Mouse (Mus musculus): ENCODE results near the gene Eepd1. TPM values are rescaled to one million over a fixed set of nuclear protein-coding genes. Genes with fewer than 3 reads are reported as not detected.
"Not testable (repeated sequence)": the region's sequence is repeated elsewhere in the genome, so short reads cannot be mapped to it uniquely, and the experiment has no call there.

The Eepd1 gene
- 5.1 and 5.3 TPM in 2 replicates for polyA plus RNA-seq (2015; fragmentation: Nextera tagmentation; extraction: Ambion mirVana)

GRCm38 (mm10) chr9:25481344-25482095 lies at the start of gene Eepd1:
Gene Eepd1, plus strand, starts transcription at chr9:25481547.
- H3K36me3 ChIP-seq = no peaks in the 10 kb centered on the region
- H3K4me3 ChIP-seq (replicated peaks) = peak within 1 kb of the TSS; percentile 57
- H3K4me2 ChIP-seq (replicated peaks) = peak within 1 kb of the TSS; percentile 84
- peaks cover 31% of the 10 kb centered on the region for H3K4me1 ChIP-seq (replicated peaks)
- H3K9me3 ChIP-seq = no peaks in the 10 kb centered on the region
- H3K27ac ChIP-seq = no peak within 1 kb of the TSS
- WGBS = under 1% methylated on average over 75 of the region's 75 CpGs
- H3K27me3 ChIP-seq = peaks cover 8% of the 10 kb centered on the region
- peak within 1 kb of the TSS; percentile 69 for H3K9ac ChIP-seq (replicated peaks)
- peak; percentile 97 for ATAC-seq

- Histone ChIP-seq H3K9me3 (no peaks in the 10 kb centered on the region), H3K27me3 (no peaks in the 10 kb centered on the region), H3K36me3 (no peaks in the 10 kb centered on the region), H3K27ac (no peak overlapping the region), H3K4me1 (replicated peaks) (no peaks in the 10 kb centered on the region), H3K4me3 (replicated peaks) (no peak overlapping the region), H3K4me2 (replicated peaks) (no peak overlapping the region), H3K9ac (replicated peaks) (no peak overlapping the region)
- no peak for ATAC-seq
- WGBS = 95% methylated on average over 3 of the region's 3 CpGs
These were observed 42.5 kb upstream of the Eepd1 start for GRCm38 (mm10) chr9:25438836-25439235.

GRCm38 (mm10) chr9:25440046-25440445 lies 41.3 kb upstream of the Eepd1 start:
- not testable (repeated sequence) for H3K27ac ChIP-seq; H3K4me3 ChIP-seq (replicated peaks); H3K9ac ChIP-seq (replicated peaks); H3K36me3 ChIP-seq; H3K27me3 ChIP-seq; ATAC-seq; H3K4me2 ChIP-seq (replicated peaks); H3K9me3 ChIP-seq; H3K4me1 ChIP-seq (replicated peaks)
- WGBS = 90% methylated on average over 5 of the region's 5 CpGs

- Histone ChIP-seq H3K4me1 (replicated peaks) (no peaks in the 10 kb centered on the region), H3K27me3 (no peaks in the 10 kb centered on the region), H3K27ac (no peak overlapping the region), H3K4me3 (replicated peaks) (no peak overlapping the region), H3K4me2 (replicated peaks) (no peak overlapping the region), H3K9me3 (no peaks in the 10 kb centered on the region), H3K36me3 (no peaks in the 10 kb centered on the region), H3K9ac (replicated peaks) (no peak overlapping the region)
- ATAC-seq = no peak
These were observed 39.3 kb upstream of the Eepd1 start for GRCm38 (mm10) chr9:25442041-25442440.

GRCm38 (mm10) chr9:25443029-25443428 lies 38.3 kb upstream of the Eepd1 start:
- whole genome bisulfite sequencing = 82% methylated on average over 3 of the region's 3 CpGs
- no peaks in the 10 kb centered on the region for H3K27me3 ChIP-seq
- H3K4me2 ChIP-seq (replicated peaks) = no peak overlapping the region
- no peaks in the 10 kb centered on the region for H3K36me3 ChIP-seq
- H3K4me3 ChIP-seq (replicated peaks) = no peak overlapping the region
- no peak for ATAC-seq
- H3K9ac ChIP-seq (replicated peaks) = no peak overlapping the region
- H3K9me3 ChIP-seq = no peaks in the 10 kb centered on the region
- H3K4me1 ChIP-seq (replicated peaks) = no peaks in the 10 kb centered on the region
- no peak overlapping the region for H3K27ac ChIP-seq

- Histone ChIP-seq H3K27ac (no peak overlapping the region), H3K4me1 (replicated peaks) (no peaks in the 10 kb centered on the region), H3K9me3 (no peaks in the 10 kb centered on the region), H3K4me2 (replicated peaks) (no peak overlapping the region), H3K4me3 (replicated peaks) (no peak overlapping the region), H3K36me3 (no peaks in the 10 kb centered on the region), H3K27me3 (no peaks in the 10 kb centered on the region), H3K9ac (replicated peaks) (no peak overlapping the region)
- no peak for ATAC-seq
These were observed 37.8 kb upstream of the Eepd1 start for GRCm38 (mm10) chr9:25443546-25443945.

- Histone ChIP-seq H3K4me2 (replicated peaks) (no peak overlapping the region), H3K4me3 (replicated peaks) (no peak overlapping the region), H3K4me1 (replicated peaks) (no peaks in the 10 kb centered on the region), H3K9me3 (no peaks in the 10 kb centered on the region), H3K9ac (replicated peaks) (no peak overlapping the region), H3K36me3 (no peaks in the 10 kb centered on the region), H3K27ac (no peak overlapping the region), H3K27me3 (no peaks in the 10 kb centered on the region)
- WGBS = 77% methylated on average over 4 of the region's 4 CpGs
- no peak for ATAC-seq
These were observed 31.0 kb upstream of the Eepd1 start for GRCm38 (mm10) chr9:25450394-25450793.

GRCm38 (mm10) chr9:25455027-25455426 lies 26.3 kb upstream of the Eepd1 start:
- 94% methylated on average over 2 of the region's 2 CpGs for WGBS
- Histone ChIP-seq H3K4me1 (replicated peaks) (no peaks in the 10 kb centered on the region), H3K27me3 (no peaks in the 10 kb centered on the region), H3K27ac (no peak overlapping the region), H3K4me2 (replicated peaks) (no peak overlapping the region), H3K4me3 (replicated peaks) (no peak overlapping the region), H3K36me3 (no peaks in the 10 kb centered on the region), H3K9me3 (no peaks in the 10 kb centered on the region), H3K9ac (replicated peaks) (no peak overlapping the region)
- ATAC-seq = no peak

- 91% methylated on average over 10 of the region's 10 CpGs for WGBS
- H3K27ac ChIP-seq = no peak overlapping the region
- H3K4me3 ChIP-seq (replicated peaks) = no peak overlapping the region
- H3K27me3 ChIP-seq = no peaks in the 10 kb centered on the region
- H3K9me3 ChIP-seq = no peaks in the 10 kb centered on the region
- H3K9ac ChIP-seq (replicated peaks) = no peak overlapping the region
- H3K4me1 ChIP-seq (replicated peaks) = no peaks in the 10 kb centered on the region
- ATAC-seq = no peak
- H3K4me2 ChIP-seq (replicated peaks) = no peak overlapping the region
- no peaks in the 10 kb centered on the region for H3K36me3 ChIP-seq
These were observed 20.4 kb upstream of the Eepd1 start for GRCm38 (mm10) chr9:25460835-25461555.

- H3K9me3 ChIP-seq = no peaks in the 10 kb centered on the region
- no peak for ATAC-seq
- no peak overlapping the region for H3K27ac ChIP-seq
- no peak overlapping the region for H3K9ac ChIP-seq (replicated peaks)
- H3K27me3 ChIP-seq = no peaks in the 10 kb centered on the region
- no peak overlapping the region for H3K4me2 ChIP-seq (replicated peaks)
- H3K4me3 ChIP-seq (replicated peaks) = no peak overlapping the region
- H3K36me3 ChIP-seq = no peaks in the 10 kb centered on the region
- H3K4me1 ChIP-seq (replicated peaks) = no peaks in the 10 kb centered on the region
- 88% methylated on average over 1 of the region's 1 CpGs for WGBS
These were observed 17.0 kb upstream of the Eepd1 start for GRCm38 (mm10) chr9:25464305-25464704.

GRCm38 (mm10) chr9:25479392-25480020 lies 1.8 kb upstream of the Eepd1 start:
- H3K9ac ChIP-seq (replicated peaks) = no peak overlapping the region
- H3K36me3 ChIP-seq = no peaks in the 10 kb centered on the region
- H3K4me3 ChIP-seq (replicated peaks) = no peak overlapping the region
- peaks cover 20% of the 10 kb centered on the region for H3K4me1 ChIP-seq (replicated peaks)
- no peak overlapping the region for H3K4me2 ChIP-seq (replicated peaks)
- H3K9me3 ChIP-seq = no peaks in the 10 kb centered on the region
- H3K27me3 ChIP-seq = peaks cover 8% of the 10 kb centered on the region
- no peak overlapping the region for H3K27ac ChIP-seq
- no peak for ATAC-seq
- WGBS = 95% methylated on average over 7 of the region's 7 CpGs

- Histone ChIP-seq H3K4me2 (replicated peaks) (peak overlapping the region; percentile 84; the same call in 1 of the 2 replicates), H3K27me3 (peaks cover 8% of the 10 kb centered on the region), H3K27ac (no peak overlapping the region)
These were observed 671 bp upstream of the Eepd1 start for GRCm38 (mm10) chr9:25480676-25481075.

More at GRCm38 (mm10) chr9:25480676-25481075, 671 bp upstream of the Eepd1 start:
- H3K4me1 ChIP-seq (replicated peaks) = peaks cover 30% of the 10 kb centered on the region
- H3K36me3 ChIP-seq = no peaks in the 10 kb centered on the region
- H3K9me3 ChIP-seq = no peaks in the 10 kb centered on the region
- ATAC-seq = no peak
- 94% methylated on average over 2 of the region's 2 CpGs for WGBS
- H3K9ac ChIP-seq (replicated peaks) = no peak overlapping the region
- H3K4me3 ChIP-seq (replicated peaks) = no peak overlapping the region; the same call in 1 of the 2 replicates

Data from midbrain, embryonic 13.5 days (tissue).